Comparison of ENCODE assay signal across 22 mouse cellular contexts in genomic region chr17:78994382-78994781, GRCm38 (mm10). TPM values are rescaled to one million over a fixed set of nuclear protein-coding genes. Genes with fewer than 3 reads are reported as not detected.
DNase-seq lines count a peak whose midpoint lies in the region; ATAC-seq and TF ChIP-seq lines count a peak whose summit lies in the region.
"Had no signal": no experiment of that assay in that cellular context is flagged by ENCODE, and none has a peak within 500 bp of the region (broad histone marks: within the 10 kb centered on the region; RNA-seq: fewer than 3 reads in every experiment).

No protein-coding gene starts in this region.

- peaks cover 4% of the 10 kb centered on the region; the same call in 1 of the 2 replicates for H3K36me3 ChIP-seq in heart, embryonic 10.5 days
- no peaks in the 10 kb centered on the region for H3K36me3 ChIP-seq in forebrain, embryonic 14.5 days (ENCODE audit: control insufficient read depth, insufficient read depth, low read length)
- H3K36me3 ChIP-seq: hindbrain, embryonic 13.5 days; liver, embryonic 13.5 days; lung, embryonic 15.5 days; neural tube, embryonic 12.5 days had no signal

- no peak for TF ChIP-seq CTCF in layer of hippocampus, adult 2 months (conservative IDR thresholded peaks at IDR 0.05)
- TF ChIP-seq CTCF in cortical plate, adult 2 months (IDR thresholded peaks at IDR 0.05; ENCODE audit: extremely low read depth, insufficient read depth, low read length), result no peak

- no peaks in the 10 kb centered on the region for H3K27me3 ChIP-seq in heart, embryonic 10.5 days (ENCODE audit: insufficient read depth, poor library complexity, severe bottlenecking)
- H3K27me3 ChIP-seq in forebrain, embryonic 14.5 days (replicated peaks; ENCODE audit: control insufficient read depth, insufficient read depth, low read length), result no peaks in the 10 kb centered on the region
- H3K27me3 ChIP-seq: forebrain, embryonic 13.5 days; hindbrain, embryonic 13.5 days; liver, embryonic 13.5 days; lung, embryonic 15.5 days; neural tube, embryonic 12.5 days had no signal

- WGBS in heart, embryonic 10.5 days, result 83% methylated on average over 8 of the region's 8 CpGs
- WGBS in forebrain, embryonic 14.5 days, result 91% methylated on average over 8 of the region's 8 CpGs

- no peak overlapping the region for H3K4me3 ChIP-seq in heart, embryonic 10.5 days
- no peak overlapping the region for H3K4me3 ChIP-seq in layer of hippocampus, adult 2 months
- H3K4me3 ChIP-seq in cortical plate, adult 2 months (ENCODE audit: insufficient read depth, low read length), result no peak overlapping the region
- no peak overlapping the region for H3K4me3 ChIP-seq in forebrain, embryonic 14.5 days (ENCODE audit: low read depth, low read length)
- H3K4me3 ChIP-seq: forebrain, embryonic 13.5 days; hindbrain, embryonic 13.5 days; liver, embryonic 13.5 days; lung, embryonic 15.5 days; neural tube, embryonic 12.5 days had no signal

- no peak for ATAC-seq in forebrain, embryonic 14.5 days
- ATAC-seq: forebrain, embryonic 13.5 days had no signal

- peak; percentile 6 for DNase-seq in adrenal gland, postnatal 25 days
- no peak for DNase-seq in adrenal gland, adult 2 months
- DNase-seq in heart, adult 18-20 months, result peak; percentile 44 to 49
- DNase-seq in heart, embryonic 10.5 days (ENCODE audit: low spot score), result no peak
- DNase-seq in layer of hippocampus, adult 2 months (ENCODE audit: low spot score in 2 of 2), result no peak
- DNase-seq in layer of hippocampus, adult 18-20 months (ENCODE audit: low spot score in 2 of 2), result no peak
- DNase-seq in forebrain, embryonic 14.5 days (ENCODE audit: low spot score), result no peak
- DNase-seq: cerebellum, adult 11 months; cerebellum, postnatal 14 days; embryo, embryonic 11 days; gastrocnemius, postnatal 36 days; kidney, adult 18-20 months; liver, embryonic 13.5 days; lung, postnatal 4 days; midbrain, embryonic 14.5 days; right cerebral cortex, postnatal 14 days had no signal

- H3K9me3 ChIP-seq in heart, embryonic 10.5 days, result no peaks in the 10 kb centered on the region
- no peaks in the 10 kb centered on the region for H3K9me3 ChIP-seq in forebrain, embryonic 14.5 days (replicated peaks; ENCODE audit: control insufficient read depth, low read length)
- H3K9me3 ChIP-seq: forebrain, embryonic 13.5 days; hindbrain, embryonic 13.5 days; liver, embryonic 13.5 days; lung, embryonic 15.5 days; neural tube, embryonic 12.5 days had no signal

- H3K9ac ChIP-seq in forebrain, embryonic 14.5 days (ENCODE audit: low read length), result no peak overlapping the region
- H3K9ac ChIP-seq: forebrain, embryonic 13.5 days; hindbrain, embryonic 13.5 days; liver, embryonic 13.5 days; lung, embryonic 15.5 days; neural tube, embryonic 12.5 days had no signal

- H3K27ac ChIP-seq in heart, embryonic 10.5 days, result no peak overlapping the region
- peak overlapping the region; percentile 84 for H3K27ac ChIP-seq in layer of hippocampus, adult 2 months
- peak overlapping the region; percentile 96 for H3K27ac ChIP-seq in cortical plate, adult 2 months (ENCODE audit: insufficient read depth, low read length)
- H3K27ac ChIP-seq in forebrain, embryonic 14.5 days (ENCODE audit: low read depth, low read length), result no peak overlapping the region
- H3K27ac ChIP-seq: forebrain, embryonic 13.5 days; hindbrain, embryonic 13.5 days; liver, embryonic 13.5 days; lung, embryonic 15.5 days; neural tube, embryonic 12.5 days had no signal

- H3K4me2 ChIP-seq in forebrain, embryonic 14.5 days (ENCODE audit: low read length), result no peak overlapping the region
- H3K4me2 ChIP-seq: forebrain, embryonic 13.5 days; hindbrain, embryonic 13.5 days; liver, embryonic 13.5 days; lung, embryonic 15.5 days; neural tube, embryonic 12.5 days had no signal

- H3K4me1 ChIP-seq in heart, embryonic 10.5 days, result no peaks in the 10 kb centered on the region
- no peaks in the 10 kb centered on the region for H3K4me1 ChIP-seq in cortical plate, adult 2 months (ENCODE audit: control insufficient read depth, insufficient read depth, low read length)
- H3K4me1 ChIP-seq in forebrain, embryonic 14.5 days (ENCODE audit: control insufficient read depth, insufficient read depth, low read length), result no peaks in the 10 kb centered on the region
- H3K4me1 ChIP-seq: hindbrain, embryonic 13.5 days had no signal

- no peak for TF ChIP-seq POLR2A in cortical plate, adult 2 months (IDR thresholded peaks at IDR 0.05; ENCODE audit: extremely low read depth, insufficient read depth, low read length)

RNA-seq across cellular contexts. Expression of gene Prkd3, which starts 26.2 kb away (rescaled TPM):
- total RNA-seq in adrenal gland, postnatal 25 days (2021), result 32.9 and 40.0 TPM in 2 replicates
- 10 to 100 TPM; 22.7 to 24.8 TPM for total RNA-seq in adrenal gland, adult 2 months (2021)
- 2.9 and 3.4 TPM in 2 replicates for polyA plus RNA-seq in adrenal gland, adult 2 months (2012; rRNA removed)
- 10 to 100 TPM; 15.9 to 16.0 TPM for total RNA-seq in heart, adult 18-20 months (2021)
- 32.3 and 32.8 TPM in 2 replicates for polyA plus RNA-seq in heart, embryonic 10.5 days (2016; fragmentation: Nextera tagmentation; extraction: Ambion mirVana)
- total RNA-seq in layer of hippocampus, adult 2 months (2021), result 10 to 100 TPM; 12.5 to 14.3 TPM
- 10 to 100 TPM; 12.0 to 12.9 TPM for total RNA-seq in layer of hippocampus, adult 18-20 months (2021)
- polyA plus RNA-seq in cortical plate, adult 2 months (2012; rRNA removed), result 10.6 and 12.3 TPM in 2 replicates
- polyA plus RNA-seq in forebrain, embryonic 14.5 days (2014; fragmentation: Nextera tagmentation; extraction: Ambion mirVana), result 28.6 and 29.2 TPM in 2 replicates

RNA-seq across cellular contexts. Expression of gene Qpct, which starts 57.3 kb away (rescaled TPM):
- total RNA-seq in adrenal gland, postnatal 25 days (2021), result 4.5 and 7.0 TPM in 2 replicates
- 1 to 10 TPM; 6.4 to 8.2 TPM for total RNA-seq in adrenal gland, adult 2 months (2021)
- polyA plus RNA-seq in adrenal gland, adult 2 months (2012; rRNA removed), result 1.5 and 1.8 TPM in 2 replicates
- 1 to 10 TPM; 3.9 to 5.3 TPM for total RNA-seq in heart, adult 18-20 months (2021)
- 13.3 and 25.5 TPM in 2 replicates for polyA plus RNA-seq in heart, embryonic 10.5 days (2016; fragmentation: Nextera tagmentation; extraction: Ambion mirVana)
- total RNA-seq in layer of hippocampus, adult 2 months (2021), result 10 to 100 TPM; 12.2 to 12.8 TPM
- total RNA-seq in layer of hippocampus, adult 18-20 months (2021), result 10 to 100 TPM; 10.7 to 13.4 TPM
- 10.5 and 12.0 TPM in 2 replicates for polyA plus RNA-seq in cortical plate, adult 2 months (2012; rRNA removed)
- 13.4 and 13.9 TPM in 2 replicates for polyA plus RNA-seq in forebrain, embryonic 14.5 days (2014; fragmentation: Nextera tagmentation; extraction: Ambion mirVana)
- total RNA-seq: megakaryocyte-erythroid progenitor cell, adult 5-6 weeks had no signal

RNA-seq across cellular contexts. Expression of gene Ndufaf7, which starts 57.4 kb away (rescaled TPM):
- total RNA-seq in adrenal gland, postnatal 25 days (2021), result 36.8 and 42.3 TPM in 2 replicates
- 10 to 100 TPM; 38.5 to 50.3 TPM for total RNA-seq in adrenal gland, adult 2 months (2021)
- polyA plus RNA-seq in adrenal gland, adult 2 months (2012; rRNA removed), result 3.1 and 4.6 TPM in 2 replicates
- 10 to 100 TPM; 41.2 to 51.6 TPM for total RNA-seq in heart, adult 18-20 months (2021)
- 62.8 and 71.3 TPM in 2 replicates for polyA plus RNA-seq in heart, embryonic 10.5 days (2016; fragmentation: Nextera tagmentation; extraction: Ambion mirVana)
- total RNA-seq in layer of hippocampus, adult 2 months (2021), result 10 to 100 TPM; 53.9 to 55.4 TPM
- 10 to 100 TPM; 45.8 to 51.1 TPM for total RNA-seq in layer of hippocampus, adult 18-20 months (2021)
- polyA plus RNA-seq in cortical plate, adult 2 months (2012; rRNA removed), result 50.6 and 58.1 TPM in 2 replicates
- 57.9 and 63.7 TPM in 2 replicates for polyA plus RNA-seq in forebrain, embryonic 14.5 days (2014; fragmentation: Nextera tagmentation; extraction: Ambion mirVana)

RNA-seq across cellular contexts. Expression of gene Cebpz, which starts 57.5 kb away (rescaled TPM):
- 48.2 and 50.5 TPM in 2 replicates for total RNA-seq in adrenal gland, postnatal 25 days (2021)
- total RNA-seq in adrenal gland, adult 2 months (2021), result 10 to 100 TPM; 42.6 to 50.5 TPM
- polyA plus RNA-seq in adrenal gland, adult 2 months (2012; rRNA removed), result 0.89 and 3.0 TPM in 2 replicates
- 10 to 100 TPM; 22.1 to 24.4 TPM for total RNA-seq in heart, adult 18-20 months (2021)
- 34.5 and 42.4 TPM in 2 replicates for polyA plus RNA-seq in heart, embryonic 10.5 days (2016; fragmentation: Nextera tagmentation; extraction: Ambion mirVana)
- 10 to 100 TPM; 36.2 to 36.9 TPM for total RNA-seq in layer of hippocampus, adult 2 months (2021)
- 10 to 100 TPM; 32.0 to 35.3 TPM for total RNA-seq in layer of hippocampus, adult 18-20 months (2021)
- 20.8 and 22.2 TPM in 2 replicates for polyA plus RNA-seq in cortical plate, adult 2 months (2012; rRNA removed)
- 52.3 and 60.0 TPM in 2 replicates for polyA plus RNA-seq in forebrain, embryonic 14.5 days (2014; fragmentation: Nextera tagmentation; extraction: Ambion mirVana)

Comparison
In these comparisons a context has a peak if more than half of its experiments do, and no peak if none do; other contexts are left out.
1. DNase-seq: peak in adrenal gland, postnatal 25 days (single experiment) and heart, adult 18-20 months (2 of 2); none in adrenal gland, adult 2 months (single experiment), heart, embryonic 10.5 days (single experiment), layer of hippocampus, adult 2 months (0 of 2), layer of hippocampus, adult 18-20 months (0 of 2) and forebrain, embryonic 14.5 days (single experiment).
2. H3K27ac ChIP-seq: peak in layer of hippocampus, adult 2 months (single experiment) and cortical plate, adult 2 months (single experiment); none in heart, embryonic 10.5 days (single experiment) and forebrain, embryonic 14.5 days (single experiment).